Mouse (Mus musculus) CH12.LX (cell line): ENCODE data around the gene Rangrf.

Experiments
- BHLHE40 ChIP-seq: IDR thresholded peaks from 2 replicates; pipeline ENCODE4 v1.6.1; 2011; ENCODE audit warnings: mild to moderate bottlenecking, low read depth, low read length, improper control_type of control experiment
- CTCF ChIP-seq, 2 experiments: IDR thresholded peaks in 1 of 2; conservative IDR thresholded peaks in 1 of 2; 2 replicates each; pipeline ENCODE4 v1.5.1; 2011 to 2012; ENCODE audit warnings: low read depth in 2 of 2, low read length in 2 of 2, improper control_type of control experiment in 1 of 2, inconsistent platforms in 1 of 2, mild to moderate bottlenecking in 1 of 2, moderate library complexity in 1 of 2
- EP300 ChIP-seq: IDR thresholded peaks from 2 replicates; pipeline ENCODE4 v1.6.1; 2011; ENCODE audit warnings: low read length, improper control_type of control experiment
- JUND ChIP-seq: conservative IDR thresholded peaks from 2 replicates; pipeline ENCODE4 v1.6.1; 2011; ENCODE audit warnings: low read depth, low read length, improper control_type of control experiment
- MAX ChIP-seq: IDR thresholded peaks from 2 replicates; pipeline ENCODE4 v1.6.1; 2011; ENCODE audit warnings: low read length, improper control_type of control experiment
- MXI1 ChIP-seq: IDR thresholded peaks from 2 replicates; pipeline ENCODE4 v1.6.1; 2011; ENCODE audit warnings: mild to moderate bottlenecking, low read depth, low read length, improper control_type of control experiment
- MYC ChIP-seq: IDR thresholded peaks from 2 replicates; pipeline ENCODE4 v1.6.1; 2011; ENCODE audit warnings: low read depth, mild to moderate bottlenecking, improper control_type of control experiment, low read length
- POLR2A ChIP-seq: IDR thresholded peaks from 2 replicates; pipeline ENCODE4 v1.6.1; 2011; ENCODE audit warnings: low read depth, mild to moderate bottlenecking, improper control_type of control experiment, low read length
- SMC3 ChIP-seq: IDR thresholded peaks from 2 replicates; pipeline ENCODE4 v1.6.1; 2011; ENCODE audit warnings: low read depth, low read length, improper control_type of control experiment
- TBP ChIP-seq: conservative IDR thresholded peaks from 2 replicates; pipeline ENCODE4 v1.6.1; 2011; ENCODE audit warnings: low read depth, low read length, improper control_type of control experiment
- USF1 ChIP-seq: IDR thresholded peaks from 2 replicates; pipeline ENCODE4 v1.6.1; 2014; ENCODE audit warnings: low read depth, mild to moderate bottlenecking, inconsistent platforms, low read length, improper control_type of control experiment

DNA sequence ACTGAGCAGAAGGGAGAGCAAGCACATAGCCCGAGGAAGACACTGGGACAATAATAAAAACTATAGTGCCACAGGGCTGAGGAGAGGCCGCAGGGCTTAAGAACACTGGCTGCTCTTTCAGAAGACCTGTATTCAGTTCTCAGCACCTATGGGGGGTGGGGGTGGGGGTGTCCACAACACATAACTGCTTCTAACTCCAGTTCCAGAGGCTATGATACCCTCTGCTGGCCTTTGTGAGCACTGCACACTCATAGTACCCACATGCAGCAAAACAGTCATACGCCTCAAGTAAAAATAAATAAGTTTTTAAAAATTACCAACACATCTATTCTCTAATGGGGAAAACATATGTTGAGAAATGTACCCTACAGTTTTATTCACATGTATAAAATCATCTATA lies 19.4 kb upstream of the Rangrf start:
- no peak for TF ChIP-seq JUND
- peak in 1 of 2 experiments; percentile 61; a peak in 3 of 4 replicates for TF ChIP-seq CTCF (conservative IDR thresholded peaks at IDR 0.05 in 1 of 2, IDR thresholded peaks at IDR 0.05 in 1 of 2; ENCODE audit: low read depth in 2 of 2, low read length in 2 of 2)
- TF ChIP-seq POLR2A: no peak
- no peak for TF ChIP-seq EP300
- TF ChIP-seq SMC3: peak; percentile 21; the same call in 1 of the 2 replicates
- TF ChIP-seq MXI1: no peak
- TF ChIP-seq TBP: no peak
- no peak for TF ChIP-seq MYC
- no peak for TF ChIP-seq BHLHE40
- TF ChIP-seq MAX: no peak
- TF ChIP-seq USF1: no peak
